Mouse (Mus musculus) heart, adult 2 months (tissue): ENCODE measurements around the gene Adgrb2.

Experiments
- CTCF ChIP-seq: fragments of 200-600 bp; IDR thresholded peaks from 2 replicates; pipeline ENCODE4 v1.8.1; 2022; ENCODE audit warnings: antibody characterized with exemption, mild to moderate bottlenecking, moderate library complexity
- POLR2A ChIP-seq: fragments of 200-500 bp; IDR thresholded peaks from 2 replicates; pipeline ENCODE4 v1.6.1; 2011; ENCODE audit warnings: mild to moderate bottlenecking, low read depth, low read length, control low read depth; ENCODE audit not compliant: insufficient read depth

DNA sequence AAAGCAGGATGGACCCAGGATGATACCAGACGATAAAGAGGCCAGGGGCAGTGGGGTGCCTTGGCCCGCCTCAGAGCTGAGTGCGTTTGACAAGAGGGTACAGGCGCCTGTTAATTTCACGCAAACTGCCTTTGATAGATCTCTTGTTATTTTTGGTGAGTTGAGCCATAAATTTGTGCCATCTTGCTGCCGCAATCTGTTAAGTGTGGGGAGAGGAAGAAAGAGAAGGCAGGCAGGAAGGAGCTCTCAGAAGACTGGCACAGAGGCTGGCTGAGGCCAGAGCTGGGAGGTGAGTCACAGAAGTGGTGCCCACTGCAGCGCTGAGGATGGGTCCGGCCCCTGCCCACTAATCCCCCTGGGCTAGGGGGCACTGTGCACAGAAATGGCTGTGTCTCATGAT lies 10.6 kb downstream of the Adgrb2 start:
- no peak for TF ChIP-seq POLR2A
- TF ChIP-seq CTCF, result no peak
